Mouse (Mus musculus): ENCODE results near the gene Cyp4f39.

DNA sequence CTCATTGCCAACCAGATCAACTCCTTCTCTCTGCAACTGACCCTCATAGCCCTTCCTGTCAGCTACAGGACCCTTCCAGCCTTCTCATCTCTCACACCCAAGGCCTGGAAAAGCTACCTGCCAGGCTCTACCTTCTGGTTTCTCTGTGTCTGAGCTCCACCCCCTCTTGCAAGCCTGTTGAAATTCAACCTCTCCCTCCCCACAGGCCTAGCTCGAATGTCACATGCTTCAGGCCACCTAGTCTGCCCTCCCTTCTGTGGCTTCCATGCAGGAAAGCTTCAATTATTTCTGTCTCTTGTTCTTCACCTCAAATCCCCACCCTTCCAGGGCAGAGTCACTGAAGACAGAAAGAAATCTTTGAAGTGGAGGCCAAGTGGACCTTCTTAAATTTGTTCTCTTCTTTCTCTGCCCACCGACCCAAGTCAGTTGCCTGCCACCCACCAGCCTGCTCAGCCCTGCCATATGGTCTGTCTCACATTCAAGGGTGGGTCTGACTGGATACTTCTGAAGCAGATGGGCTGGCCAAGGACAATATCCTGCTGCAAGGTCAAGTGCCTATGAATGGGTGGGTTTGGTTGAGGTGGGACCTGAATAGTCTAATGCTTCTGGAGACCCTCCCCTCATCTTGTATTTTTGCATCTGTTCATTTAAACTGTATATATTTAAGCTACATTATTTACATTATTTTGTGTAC, 1.5 kb upstream of the Cyp4f39 start:
- TF ChIP-seq CTCF (conservative IDR thresholded peaks at IDR 0.05; ENCODE audit: low read length) = no peak
- TF ChIP-seq NANOG (IDR thresholded peaks at IDR 0.05; ENCODE audit: borderline replicate concordance, low read length) = no peak
- TF ChIP-seq POU5F1 (IDR thresholded peaks at IDR 0.05; ENCODE audit: borderline replicate concordance, low read length) = no peak
